Mouse (Mus musculus) heart, postnatal 0 days (tissue): ENCODE data around the gene Cwh43. TPM values are rescaled to one million over a fixed set of nuclear protein-coding genes. Genes with fewer than 3 reads are reported as not detected.

ENCODE experiments used
- ATAC-seq: fragments of 200-750 bp; cut with Nextera tagmentation; 2 replicates; pipeline ENCODE4 v1.8.0; 2017; ENCODE audit warnings: low read depth, moderate number of reproducible peaks, moderate library complexity; ENCODE audit not compliant: insufficient read depth
- DNase-seq: peaks from one replicate; pipeline ENCODE4 v3.0.0-alpha.2; 2016; ENCODE audit warnings: low spot score
- H3K27ac ChIP-seq: fragments of 300-500 bp; sonication (generic); 2 replicates; pipeline ENCODE4 v1.5.1; 2014; ENCODE audit warnings: low read depth, mild to moderate bottlenecking
- H3K27me3 ChIP-seq: fragments of 300-500 bp; sonication (generic); 2 replicates; pipeline ENCODE4 v1.6.1; 2014; ENCODE audit warnings: low read length, mixed read lengths; ENCODE audit not compliant: control insufficient read depth, insufficient read depth
- H3K36me3 ChIP-seq: fragments of 300-500 bp; sonication (generic); replicated peaks from 2 replicates; pipeline ENCODE4 v1.6.1; 2014; ENCODE audit warnings: low read length, mixed read lengths; ENCODE audit not compliant: control insufficient read depth, insufficient read depth
- H3K4me1 ChIP-seq: fragments of 300-500 bp; sonication (generic); 2 replicates; pipeline ENCODE4 v1.6.1; 2014; ENCODE audit warnings: antibody characterized with exemption; ENCODE audit not compliant: control insufficient read depth, insufficient read depth
- H3K4me2 ChIP-seq: fragments of 300-500 bp; sonication (generic); 2 replicates; pipeline ENCODE4 v1.6.1; 2014; ENCODE audit warnings: low read depth, mild to moderate bottlenecking, low read length, moderate library complexity
- H3K4me3 ChIP-seq: fragments of 300-500 bp; sonication (generic); 2 replicates; pipeline ENCODE4 v1.5.1; 2014; ENCODE audit warnings: low read depth, low read length
- H3K9ac ChIP-seq: fragments of 300-500 bp; sonication (generic); replicated peaks from 2 replicates; pipeline ENCODE4 v1.6.1; 2014; ENCODE audit warnings: low read depth, low read length, mixed read lengths
- H3K9me3 ChIP-seq: fragments of 300-500 bp; sonication (generic); replicated peaks from 2 replicates; pipeline ENCODE4 v1.6.1; 2016; ENCODE audit warnings: low read length; ENCODE audit not compliant: control insufficient read depth
- CTCF ChIP-seq: IDR thresholded peaks from 2 replicates; pipeline ENCODE4 v1.5.1; 2016; ENCODE audit warnings: antibody characterized with exemption, control low read depth, low read depth
- EP300 ChIP-seq: IDR thresholded peaks from 2 replicates; pipeline ENCODE4 v1.6.1; 2016; ENCODE audit warnings: antibody characterized with exemption, low read depth
- WGBS: fragments of 180-500 bp; shearing (Covaris S2); extraction: QIAGEN DNeasy Blood & Tissue Kit; methylation state at CpG from one replicate; pipeline ENCODE4 v1.1.7; 2014; 5-methylcytosine and 5-hydroxymethylcytosine counted together
- polyA plus RNA-seq: library from polyadenylated mRNA; unstranded; fragments of >200 nt; fragmentation: Nextera tagmentation; extraction: Ambion mirVana; gene quantifications from 2 replicates; pipeline ENCODE4 v1.2.1, GENCODE M21; 2015
- total RNA-seq: library from RNA; depleted of rRNA; stranded (reverse); fragments of >200 nt; gene quantifications from 2 replicates; pipeline ENCODE4 v1.2.3, GENCODE M21; 2014; ENCODE audit warnings: low replicate concordance

Cwh43 gene
- total and polyA plus RNA-seq, 2 experiments from 2014 or later, result 0.08 TPM; not detected in 1

GRCm38 (mm10) chr5:73484016-73484615, 78.2 kb downstream of the Cwh43 start:
- TF ChIP-seq CTCF (no peak), EP300 (no peak)
- Histone ChIP-seq H3K27ac (no peak overlapping the region), H3K9me3 (no peaks in the 10 kb centered on the region), H3K27me3 (no peaks in the 10 kb centered on the region), H3K36me3 (no peaks in the 10 kb centered on the region), H3K4me3 (no peak overlapping the region), H3K9ac (no peak overlapping the region), H3K4me2 (no peak overlapping the region), H3K4me1 (no peaks in the 10 kb centered on the region)
- ATAC-seq (no peak), DNase-seq (no peak)
- WGBS, result 83% methylated on average over 5 of the region's 5 CpGs

GRCm38 (mm10) chr5:73486451-73486850, 80.6 kb downstream of the Cwh43 start:
- 51% methylated on average over 4 of the region's 4 CpGs for WGBS

GRCm38 (mm10) chr5:73489915-73490314, 84.0 kb downstream of the Cwh43 start:
- no peak for ATAC-seq
- peaks cover 12% of the 10 kb centered on the region for H3K4me1 ChIP-seq
- no peaks in the 10 kb centered on the region for H3K36me3 ChIP-seq
- peak overlapping the region; percentile 87 for H3K4me3 ChIP-seq
- 3% methylated on average over 14 of the region's 14 CpGs for WGBS
- H3K9me3 ChIP-seq, result no peaks in the 10 kb centered on the region
- peak overlapping the region; percentile 50; the same call in 1 of the 2 replicates for H3K9ac ChIP-seq
- no peak for DNase-seq
- H3K4me2 ChIP-seq, result peak overlapping the region; percentile 70
- peak overlapping the region; percentile 70 for H3K27ac ChIP-seq
- TF ChIP-seq EP300 (no peak), CTCF (no peak)
- no peaks in the 10 kb centered on the region for H3K27me3 ChIP-seq

More at GRCm38 (mm10) chr5:73486451-73486850, 80.6 kb downstream of the Cwh43 start:
- no peak for ATAC-seq
- H3K36me3 ChIP-seq, result no peaks in the 10 kb centered on the region
- TF ChIP-seq EP300, result no peak
- no peak for TF ChIP-seq CTCF
- no peak overlapping the region for H3K4me3 ChIP-seq
- no peak overlapping the region for H3K27ac ChIP-seq
- no peak overlapping the region for H3K9ac ChIP-seq
- no peaks in the 10 kb centered on the region for H3K9me3 ChIP-seq
- no peak overlapping the region for H3K4me2 ChIP-seq
- no peaks in the 10 kb centered on the region for H3K27me3 ChIP-seq
- peaks cover 6% of the 10 kb centered on the region for H3K4me1 ChIP-seq
- no peak for DNase-seq

- DNase-seq (peak; percentile 99), ATAC-seq (peak; percentile 97)
- Histone ChIP-seq H3K27ac (peak overlapping the region; percentile 82), H3K27me3 (no peaks in the 10 kb centered on the region), H3K9ac (peak overlapping the region; percentile 50; the same call in 1 of the 2 replicates), H3K4me1 (peaks cover 12% of the 10 kb centered on the region), H3K4me3 (peak overlapping the region; percentile 87), H3K36me3 (no peaks in the 10 kb centered on the region), H3K9me3 (no peaks in the 10 kb centered on the region), H3K4me2 (peak overlapping the region; percentile 100)
- WGBS, result 0% methylated on average over 37 of the region's 37 CpGs
- TF ChIP-seq CTCF (peak; percentile 44), EP300 (no peak)
Measured at GRCm38 (mm10) chr5:73490596-73491073, 84.8 kb downstream of the Cwh43 start.

GRCm38 (mm10) chr5:73491074-73491836, 85.4 kb downstream of the Cwh43 start:
- Histone ChIP-seq H3K9me3 (no peaks in the 10 kb centered on the region), H3K27me3 (no peaks in the 10 kb centered on the region), H3K4me2 (peak overlapping the region; percentile 100), H3K4me1 (peaks cover 12% of the 10 kb centered on the region), H3K4me3 (peak overlapping the region; percentile 87), H3K36me3 (no peaks in the 10 kb centered on the region), H3K9ac (peak overlapping the region; percentile 57), H3K27ac (peak overlapping the region; percentile 82)
- 2% methylated on average over 56 of the region's 70 CpGs for WGBS
- TF ChIP-seq CTCF, result no peak
- TF ChIP-seq EP300, result no peak
- no peak for DNase-seq
- peak; percentile 13 for ATAC-seq
